Mouse (Mus musculus): ENCODE data around the gene Smap2.

DNA sequence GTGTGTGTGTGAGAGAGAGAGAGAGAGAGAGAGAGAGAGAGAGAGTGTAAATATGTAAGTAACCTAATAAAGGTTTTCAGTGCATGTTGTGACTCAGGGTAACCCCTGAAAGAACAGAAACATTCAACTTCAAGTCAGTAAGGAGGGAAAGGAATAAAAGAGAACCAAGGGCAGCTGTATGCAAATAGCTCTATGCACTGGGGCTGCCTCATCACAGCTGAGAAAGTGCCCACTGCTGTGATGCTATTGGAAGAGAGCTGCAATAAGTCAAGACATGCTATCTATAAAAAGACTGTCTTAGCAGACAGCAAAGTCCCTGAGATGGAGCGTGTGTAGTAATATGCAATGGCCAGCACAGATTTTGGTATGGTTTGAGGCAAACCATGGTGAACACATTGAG is 63.4 kb downstream of the Smap2 start:
- TF ChIP-seq CTCF (IDR thresholded peaks at IDR 0.05; ENCODE audit: control insufficient read depth, insufficient read depth, insufficient replicate concordance, low read depth, low read length) (no peak), POLR2A (IDR thresholded peaks at IDR 0.05; ENCODE audit: control insufficient read depth, low read depth, low read length) (no peak)
